Mouse (Mus musculus): Measurements from ENCODE around the gene Sh3tc1.
A peak's percentile ranks its signal among the peaks of the same experiment; 100 is the strongest.

Gene Sh3tc1

GRCm38 (mm10) chr5:35719343-35719742, 20.4 kb downstream of the Sh3tc1 start:
- DNase-seq = no peak

- DNase-seq = no peak
Measured at GRCm38 (mm10) chr5:35718817-35719216, 21.0 kb downstream of the Sh3tc1 start.

GRCm38 (mm10) chr5:35717946-35718345, 21.8 kb downstream of the Sh3tc1 start:
- no peak for DNase-seq

GRCm38 (mm10) chr5:35717455-35717854, 22.3 kb downstream of the Sh3tc1 start:
- DNase-seq = no peak

GRCm38 (mm10) chr5:35713649-35714354, 26.0 kb downstream of the Sh3tc1 start:
- DNase-seq = peak; percentile 53

GRCm38 (mm10) chr5:35712517-35712916, 27.3 kb downstream of the Sh3tc1 start:
- no peak for DNase-seq

GRCm38 (mm10) chr5:35710931-35711330, 28.9 kb downstream of the Sh3tc1 start:
- no peak for DNase-seq

GRCm38 (mm10) chr5:35710481-35710880, 29.3 kb downstream of the Sh3tc1 start:
- DNase-seq = no peak

- no peak for DNase-seq
Measured at GRCm38 (mm10) chr5:35705411-35705810, 34.4 kb downstream of the Sh3tc1 start.

GRCm38 (mm10) chr5:35703814-35704213, 36.0 kb downstream of the Sh3tc1 start:
- DNase-seq = no peak

- no peak for DNase-seq
Measured at GRCm38 (mm10) chr5:35703183-35703582, 36.6 kb downstream of the Sh3tc1 start.

- DNase-seq = no peak
Measured at GRCm38 (mm10) chr5:35702582-35703140, 37.1 kb downstream of the Sh3tc1 start.

- DNase-seq = peak; percentile 51
Measured at GRCm38 (mm10) chr5:35701042-35701441, 38.7 kb downstream of the Sh3tc1 start.

GRCm38 (mm10) chr5:35695815-35696214, 44.0 kb downstream of the Sh3tc1 start:
- DNase-seq = no peak

- no peak for DNase-seq
Measured at GRCm38 (mm10) chr5:35693638-35694037, 46.1 kb downstream of the Sh3tc1 start.

- DNase-seq = no peak
Measured at GRCm38 (mm10) chr5:35691246-35691645, 48.5 kb downstream of the Sh3tc1 start.

GRCm38 (mm10) chr5:35690485-35691165, 49.2 kb downstream of the Sh3tc1 start:
- no peak for DNase-seq

- DNase-seq = no peak
Measured at GRCm38 (mm10) chr5:35689374-35689773, 50.4 kb downstream of the Sh3tc1 start.

- DNase-seq = no peak
Measured at GRCm38 (mm10) chr5:35688851-35689250, 50.9 kb downstream of the Sh3tc1 start.

- DNase-seq = no peak
Measured at GRCm38 (mm10) chr5:35687098-35687497, 52.7 kb downstream of the Sh3tc1 start.

- DNase-seq = no peak
Measured at GRCm38 (mm10) chr5:35686336-35686735, 53.5 kb downstream of the Sh3tc1 start.

- no peak for DNase-seq
Measured at GRCm38 (mm10) chr5:35685079-35685478, 54.7 kb downstream of the Sh3tc1 start.

GRCm38 (mm10) chr5:35680958-35681357, 58.8 kb downstream of the Sh3tc1 start:
- no peak for DNase-seq
